Mouse (Mus musculus) urinary bladder, postnatal 14 days (tissue): ENCODE data around the gene Gm20441.
A peak's percentile ranks its signal among the peaks of the same experiment; 100 is the strongest.
"Not testable (repeated sequence)": the region's sequence is repeated elsewhere in the genome, so short reads cannot be mapped to it uniquely, and the experiment has no call there.

Experiments used
- DNase-seq: peaks from one replicate; pipeline ENCODE4 v3.0.0; 2021; ENCODE audit warnings: low spot score

The Gm20441 gene

GRCm38 (mm10) chr10:75779206-75780174 lies 1.3 kb downstream of the Gm20441 start:
- peak; percentile 53 for DNase-seq

GRCm38 (mm10) chr10:75777885-75778284 lies 2.9 kb downstream of the Gm20441 start:
- DNase-seq = no peak

GRCm38 (mm10) chr10:75776562-75776961 lies 4.2 kb downstream of the Gm20441 start:
- no peak for DNase-seq

- no peak for DNase-seq
These were observed 6.2 kb downstream of the Gm20441 start for GRCm38 (mm10) chr10:75774587-75774986.

- DNase-seq = no peak
These were observed 6.7 kb downstream of the Gm20441 start for GRCm38 (mm10) chr10:75774102-75774501.

- DNase-seq = peak; percentile 87
These were observed 7.7 kb downstream of the Gm20441 start, which contains the start of gene Ddt for GRCm38 (mm10) chr10:75772795-75773664. TSS of gene Ddt (minus strand) at chr10:75773414.

GRCm38 (mm10) chr10:75767756-75768155 lies 13.0 kb downstream of the Gm20441 start:
- not testable (repeated sequence) for DNase-seq

- DNase-seq = no peak
These were observed 13.9 kb downstream of the Gm20441 start for GRCm38 (mm10) chr10:75766856-75767255.

- DNase-seq = peak; percentile 73
These were observed 16.0 kb downstream of the Gm20441 start for GRCm38 (mm10) chr10:75764519-75765473.

GRCm38 (mm10) chr10:75763682-75764518 lies 16.9 kb downstream of the Gm20441 start, which contains the start of gene Cabin1:
TSS of gene Cabin1 (minus strand) at chr10:75764341.
- peak; percentile 98 for DNase-seq

GRCm38 (mm10) chr10:75762413-75762812 lies 18.3 kb downstream of the Gm20441 start:
- no peak for DNase-seq

GRCm38 (mm10) chr10:75760311-75760710 lies 20.4 kb downstream of the Gm20441 start:
- DNase-seq = no peak

GRCm38 (mm10) chr10:75756719-75757118 lies 24.0 kb downstream of the Gm20441 start:
- no peak for DNase-seq

GRCm38 (mm10) chr10:75744017-75744416 lies 36.7 kb downstream of the Gm20441 start:
- peak; percentile 83 for DNase-seq

- DNase-seq = no peak
These were observed 37.4 kb downstream of the Gm20441 start for GRCm38 (mm10) chr10:75743369-75743768.

- DNase-seq = peak; percentile 11
These were observed 39.9 kb downstream of the Gm20441 start for GRCm38 (mm10) chr10:75740866-75741265.

GRCm38 (mm10) chr10:75725449-75725848 lies 55.3 kb downstream of the Gm20441 start:
- DNase-seq = no peak
